Mouse (Mus musculus) MEL (cell line): ENCODE results near the gene Robo1.

ENCODE experiments used
- CTCF ChIP-seq, 3 experiments: IDR thresholded peaks in 2 of 3; conservative IDR thresholded peaks in 1 of 3; 2 replicates each; pipeline ENCODE4 v1.5.1; 2011 to 2012; ENCODE audit warnings: low read length in 3 of 3, low read depth in 2 of 3, mild to moderate bottlenecking in 2 of 3, improper control_type of control experiment in 1 of 3, inconsistent platforms in 1 of 3, mixed read lengths in 1 of 3, moderate library complexity in 1 of 3; ENCODE audit not compliant: control insufficient read depth in 1 of 3, insufficient read depth in 1 of 3, poor library complexity in 1 of 3, severe bottlenecking in 1 of 3
- E2F4 ChIP-seq: IDR thresholded peaks from 2 replicates; pipeline ENCODE4 v1.6.1; 2011; ENCODE audit warnings: low read depth, low read length, improper control_type of control experiment, borderline replicate concordance
- ELF1 ChIP-seq: IDR thresholded peaks from 2 replicates; pipeline ENCODE4 v1.6.1; 2014; ENCODE audit warnings: low read depth, mild to moderate bottlenecking, inconsistent platforms, low read length, improper control_type of control experiment, moderate library complexity
- ETS1 ChIP-seq: IDR thresholded peaks from 2 replicates; pipeline ENCODE4 v1.6.1; 2012; ENCODE audit warnings: low read depth, mild to moderate bottlenecking, inconsistent platforms, low read length, improper control_type of control experiment, moderate library complexity
- MAFK ChIP-seq: IDR thresholded peaks from 2 replicates; pipeline ENCODE4 v1.6.1; 2011; ENCODE audit warnings: low read depth, mild to moderate bottlenecking, low read length, improper control_type of control experiment, borderline replicate concordance
- MXI1 ChIP-seq: IDR thresholded peaks from 2 replicates; pipeline ENCODE4 v1.6.1; 2011; ENCODE audit warnings: mild to moderate bottlenecking, low read depth, low read length, improper control_type of control experiment
- NRF1 ChIP-seq: IDR thresholded peaks from 2 replicates; pipeline ENCODE4 v1.6.1; 2014; ENCODE audit warnings: low read depth, mild to moderate bottlenecking, inconsistent platforms, low read length, improper control_type of control experiment, moderate library complexity; ENCODE audit not compliant: poor library complexity, insufficient read depth, severe bottlenecking
- POLR2A ChIP-seq, 2 experiments: IDR thresholded peaks; 2 replicates each; pipeline ENCODE4 v1.6.1; 2011 to 2012; ENCODE audit warnings: low read length in 2 of 2, mild to moderate bottlenecking in 2 of 2, control low read depth in 1 of 2, improper control_type of control experiment in 1 of 2, low read depth in 1 of 2, moderate library complexity in 1 of 2; ENCODE audit not compliant: control insufficient read depth in 1 of 2, insufficient read depth in 1 of 2, poor library complexity in 1 of 2
- POLR2AphosphoS5 ChIP-seq: IDR thresholded peaks from 2 replicates; pipeline ENCODE4 v1.6.1; 2012; ENCODE audit warnings: low read depth, borderline replicate concordance, mild to moderate bottlenecking, inconsistent platforms, low read length, moderate library complexity, mixed read lengths
- SIN3A ChIP-seq: IDR thresholded peaks from 2 replicates; pipeline ENCODE4 v1.6.1; 2012; ENCODE audit warnings: low read length, improper control_type of control experiment, inconsistent platforms
- TAL1 ChIP-seq: IDR thresholded peaks from 2 replicates; pipeline ENCODE4 v1.6.1; 2012; ENCODE audit warnings: mild to moderate bottlenecking, inconsistent platforms, low read length, moderate library complexity, mixed read lengths
- TBP ChIP-seq: IDR thresholded peaks from 2 replicates; pipeline ENCODE4 v1.8.0; 2011; ENCODE audit warnings: low read depth, low read length, improper control_type of control experiment
- ZNF384 ChIP-seq: IDR thresholded peaks from 2 replicates; pipeline ENCODE4 v1.6.1; 2012; ENCODE audit warnings: low read depth, mild to moderate bottlenecking, inconsistent platforms, low read length, improper control_type of control experiment

- TF ChIP-seq MAFK (no peak), POLR2A (IDR thresholded peaks at IDR 0.05; ENCODE audit: control insufficient read depth in 1 of 2, insufficient read depth in 1 of 2, low read depth in 1 of 2, low read length in 2 of 2, poor library complexity in 1 of 2) (no peak), CTCF (IDR thresholded peaks at IDR 0.05 in 2 of 3, conservative IDR thresholded peaks at IDR 0.05 in 1 of 3; ENCODE audit: control insufficient read depth in 1 of 3, insufficient read depth in 1 of 3, low read depth in 2 of 3, low read length in 3 of 3, poor library complexity in 1 of 3, severe bottlenecking in 1 of 3) (no peak), SIN3A (no peak), ETS1 (no peak), MXI1 (no peak), ELF1 (no peak), POLR2AphosphoS5 (no peak), ZNF384 (no peak), NRF1 (no peak), E2F4 (no peak), TAL1 (no peak), TBP (no peak)
These were observed 369.1 kb downstream of the Robo1 start for GRCm38 (mm10) chr16:72677234-72677633.
